Mouse (Mus musculus) lung, postnatal 0 days (tissue): ENCODE data around the gene Cabp2.

ENCODE experiments used
- CTCF ChIP-seq: IDR thresholded peaks from 2 replicates; pipeline ENCODE4 v1.5.1; 2016; ENCODE audit warnings: antibody characterized with exemption, mild to moderate bottlenecking
- EP300 ChIP-seq: IDR thresholded peaks from 2 replicates; pipeline ENCODE4 v1.6.1; 2016; ENCODE audit warnings: antibody characterized with exemption, mild to moderate bottlenecking, control low read depth

- TF ChIP-seq EP300 (no peak), CTCF (peak; percentile 57)
Measured at GRCm38 (mm10) chr19:4037788-4038232, 43.6 kb upstream of the Cabp2 start, which contains the start of gene Gstp1.
